Mouse (Mus musculus): ENCODE data around the gene Cdh12. TPM values are rescaled to one million over a fixed set of nuclear protein-coding genes. Genes with fewer than 3 reads are reported as not detected.
"Not testable (repeated sequence)": the region's sequence is repeated elsewhere in the genome, so short reads cannot be mapped to it uniquely, and the experiment has no call there.

The Cdh12 gene
- total and polyA plus RNA-seq, 3 experiments = 0.13 to 0.16 TPM; not detected in 1

DNA sequence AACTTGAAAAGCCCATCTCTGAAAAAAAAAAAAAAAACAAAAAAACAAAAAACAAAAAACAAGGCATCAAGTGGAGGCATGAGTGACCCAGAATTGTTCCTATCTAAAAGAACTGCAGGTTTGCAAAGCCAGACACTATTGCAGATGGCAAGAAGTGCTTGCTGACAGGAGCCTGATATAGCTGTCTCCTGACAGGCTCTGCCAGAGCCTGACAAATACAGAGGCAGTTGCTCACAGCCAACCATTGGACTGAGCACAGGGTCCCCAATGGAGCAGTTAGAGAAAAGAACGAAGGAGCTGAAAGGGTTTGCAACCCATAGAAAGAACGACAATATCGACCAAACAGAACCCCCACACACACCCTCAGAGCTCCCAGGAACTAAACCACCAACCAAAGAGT, 156.7 kb downstream of the Cdh12 start:
- H3K36me3 ChIP-seq (replicated peaks in 1 of 2; ENCODE audit: control insufficient read depth in 1 of 2, insufficient read depth in 1 of 2, low read length in 1 of 2); H3K79me2 ChIP-seq (replicated peaks; ENCODE audit: control insufficient read depth, extremely low read depth, insufficient read depth, poor library complexity, severe bottlenecking); H3K27ac ChIP-seq (ENCODE audit: insufficient read depth, low read depth); DNase-seq (ENCODE audit: extremely low read depth); H3K4me2 ChIP-seq (ENCODE audit: insufficient read depth, low read depth, poor library complexity, severe bottlenecking); H3K4me3 ChIP-seq (replicated peaks in 1 of 3; ENCODE audit: low read depth in 2 of 3, low read length in 2 of 3, poor library complexity in 1 of 3); H3K27me3 ChIP-seq (replicated peaks); H3K4me1 ChIP-seq (ENCODE audit: control insufficient read depth in 1 of 2, insufficient read depth in 2 of 2); dilution Hi-C loops (cut with MboI; ENCODE audit: extremely low pct_ligation_motif_present, extremely low pct_unique_long_range_greater_than_20kb, low sequenced_read_pairs); in situ Hi-C loops (cut with MboI; ENCODE audit: low pct_ligation_motif_present, low pct_unique_long_range_greater_than_20kb, low sequenced_read_pairs); H3K9ac ChIP-seq (ENCODE audit: insufficient read depth, low read depth): not testable (repeated sequence)
- peaks cover 15% of the 10 kb centered on the region for H3K9me3 ChIP-seq (replicated peaks; ENCODE audit: low read length)

DNA sequence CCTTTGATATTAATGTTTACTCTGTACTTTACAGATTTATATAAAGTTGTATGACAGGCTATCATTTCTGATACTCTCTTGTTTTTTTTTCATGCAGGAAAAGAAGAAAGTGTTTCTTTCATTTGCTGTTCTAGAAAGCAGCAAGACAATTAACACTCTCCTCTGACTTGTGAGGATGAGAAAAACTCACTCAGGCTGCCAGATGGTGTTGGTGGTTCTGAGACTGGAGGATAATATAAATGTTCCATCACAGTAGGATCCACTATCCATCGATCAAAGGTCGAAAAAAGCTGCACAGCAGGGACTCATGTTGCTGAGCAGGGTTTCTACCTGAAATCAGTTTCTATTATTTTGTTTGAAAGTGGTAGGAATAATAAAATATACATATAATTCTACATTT, 185.5 kb downstream of the Cdh12 start:
- in situ Hi-C loops (cut with MboI; ENCODE audit: low pct_ligation_motif_present, low pct_unique_long_range_greater_than_20kb, low sequenced_read_pairs) = no loop called here
- Histone ChIP-seq H3K27ac (ENCODE audit: insufficient read depth, low read depth) (no peak overlapping the region), H3K36me3 (replicated peaks in 1 of 2; ENCODE audit: control insufficient read depth in 1 of 2, insufficient read depth in 1 of 2, low read length in 1 of 2) (no peaks in the 10 kb centered on the region), H3K4me1 (ENCODE audit: control insufficient read depth in 1 of 2, insufficient read depth in 2 of 2) (no peaks in the 10 kb centered on the region), H3K4me2 (ENCODE audit: insufficient read depth, low read depth, poor library complexity, severe bottlenecking) (no peak overlapping the region), H3K4me3 (replicated peaks in 1 of 3; ENCODE audit: low read depth in 2 of 3, low read length in 2 of 3, poor library complexity in 1 of 3) (no peak overlapping the region), H3K9me3 (replicated peaks; ENCODE audit: low read length) (peaks cover 10% of the 10 kb centered on the region), H3K79me2 (replicated peaks; ENCODE audit: control insufficient read depth, extremely low read depth, insufficient read depth, poor library complexity, severe bottlenecking) (no peaks in the 10 kb centered on the region), H3K27me3 (replicated peaks) (no peaks in the 10 kb centered on the region), H3K9ac (ENCODE audit: insufficient read depth, low read depth) (no peak overlapping the region)
- no peak for DNase-seq (ENCODE audit: extremely low read depth)
- TF ChIP-seq ZC3H11A (IDR thresholded peaks at IDR 0.05; ENCODE audit: low read depth, low read length) (no peak), MAFK (IDR thresholded peaks at IDR 0.05; ENCODE audit: insufficient replicate concordance, low read length) (no peak), CTCF (conservative IDR thresholded peaks at IDR 0.05 in 1 of 2, IDR thresholded peaks at IDR 0.05 in 1 of 2; ENCODE audit: low read depth in 2 of 2, low read length in 2 of 2) (no peak), POLR2AphosphoS2 (IDR thresholded peaks at IDR 0.05; ENCODE audit: low read depth, low read length) (no peak), SIN3A (IDR thresholded peaks at IDR 0.05; ENCODE audit: low read length) (no peak), JUN (IDR thresholded peaks at IDR 0.05; ENCODE audit: insufficient read depth, low read depth, low read length) (no peak), RCOR1 (conservative IDR thresholded peaks at IDR 0.05; ENCODE audit: low read depth, low read length) (no peak), MAX (IDR thresholded peaks at IDR 0.05; ENCODE audit: low read length) (no peak), EP300 (IDR thresholded peaks at IDR 0.05; ENCODE audit: low read length) (no peak), BHLHE40 (IDR thresholded peaks at IDR 0.05; ENCODE audit: low read depth, low read length) (no peak), PAX5 (IDR thresholded peaks at IDR 0.05; ENCODE audit: low read length) (no peak), ELF1 (IDR thresholded peaks at IDR 0.05; ENCODE audit: low read depth, low read length) (no peak)
- dilution Hi-C loops (cut with MboI; ENCODE audit: extremely low pct_ligation_motif_present, extremely low pct_unique_long_range_greater_than_20kb, low sequenced_read_pairs) = no loop called here

DNA sequence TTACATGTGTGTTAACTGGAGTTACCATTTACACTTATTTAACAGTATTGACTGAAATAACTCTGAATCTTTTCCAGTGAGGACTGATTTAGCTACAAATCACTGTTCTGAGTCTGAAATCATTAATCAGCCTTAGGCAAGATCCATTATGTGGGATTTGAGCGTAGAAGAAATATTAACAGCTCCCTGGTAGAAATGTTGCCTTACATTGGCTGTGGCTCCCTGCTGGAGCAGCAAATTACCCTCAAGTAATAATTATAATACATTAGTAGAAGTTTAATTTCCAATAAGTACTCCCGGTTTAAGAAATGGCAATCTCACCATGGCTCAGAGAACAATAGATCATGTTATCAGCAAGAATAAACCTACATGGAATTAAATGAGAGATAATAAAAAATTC, 190.1 kb downstream of the Cdh12 start:
- Histone ChIP-seq H3K36me3 (replicated peaks in 1 of 2; ENCODE audit: control insufficient read depth in 1 of 2, insufficient read depth in 1 of 2, low read length in 1 of 2) (no peaks in the 10 kb centered on the region), H3K4me1 (ENCODE audit: control insufficient read depth in 1 of 2, insufficient read depth in 2 of 2) (no peaks in the 10 kb centered on the region), H3K9ac (ENCODE audit: insufficient read depth, low read depth) (no peak overlapping the region), H3K27ac (ENCODE audit: insufficient read depth, low read depth) (no peak overlapping the region), H3K9me3 (replicated peaks; ENCODE audit: low read length) (peaks cover 17% of the 10 kb centered on the region), H3K79me2 (replicated peaks; ENCODE audit: control insufficient read depth, extremely low read depth, insufficient read depth, poor library complexity, severe bottlenecking) (no peaks in the 10 kb centered on the region), H3K4me2 (ENCODE audit: insufficient read depth, low read depth, poor library complexity, severe bottlenecking) (no peak overlapping the region), H3K27me3 (replicated peaks) (no peaks in the 10 kb centered on the region), H3K4me3 (replicated peaks in 1 of 3; ENCODE audit: low read depth in 2 of 3, low read length in 2 of 3, poor library complexity in 1 of 3) (no peak overlapping the region)
- TF ChIP-seq KAT2A (IDR thresholded peaks at IDR 0.05; ENCODE audit: insufficient replicate concordance, low read length) = no peak
- no peak for TF ChIP-seq USF2 (conservative IDR thresholded peaks at IDR 0.05; ENCODE audit: low read depth, low read length)
- TF ChIP-seq SMC3 (IDR thresholded peaks at IDR 0.05; ENCODE audit: low read depth, low read length) = no peak
- TF ChIP-seq NELFE (IDR thresholded peaks at IDR 0.05; ENCODE audit: low read depth, low read length) = no peak
- TF ChIP-seq EP300 (IDR thresholded peaks at IDR 0.05; ENCODE audit: low read length) = no peak
- no peak for DNase-seq (ENCODE audit: extremely low read depth)
- dilution Hi-C loops (cut with MboI; ENCODE audit: extremely low pct_ligation_motif_present, extremely low pct_unique_long_range_greater_than_20kb, low sequenced_read_pairs) = no loop called here
- in situ Hi-C loops (cut with MboI; ENCODE audit: low pct_ligation_motif_present, low pct_unique_long_range_greater_than_20kb, low sequenced_read_pairs) = no loop called here
